Mouse (Mus musculus): Measurements from ENCODE around the gene Spata45. TPM values are rescaled to one million over a fixed set of nuclear protein-coding genes. Genes with fewer than 3 reads are reported as not detected.
"Not testable (repeated sequence)": the region's sequence is repeated elsewhere in the genome, so short reads cannot be mapped to it uniquely, and the experiment has no call there.

Spata45 gene
- total RNA-seq (2015; ENCODE audit: low replicate concordance) = not detected in 2 replicates
- not detected in 2 replicates for total RNA-seq (2017; ENCODE audit: low replicate concordance)

- no peak for ATAC-seq (replicated peaks; ENCODE audit: low FRiP score, poor library complexity, severe bottlenecking)
These were observed at the start of gene Spata45 for GRCm38 (mm10) chr1:191036554-191037334. Gene Spata45, plus strand, starts transcription at chr1:191036639.

GRCm38 (mm10) chr1:190989437-190990082 lies 46.9 kb upstream of the Spata45 start:
- no peak for ATAC-seq (replicated peaks; ENCODE audit: low FRiP score, poor library complexity, severe bottlenecking)

GRCm38 (mm10) chr1:190995548-190995947 lies 40.9 kb upstream of the Spata45 start:
- no peak for ATAC-seq (replicated peaks; ENCODE audit: low FRiP score, poor library complexity, severe bottlenecking)

- no peak for ATAC-seq (replicated peaks; ENCODE audit: low FRiP score, poor library complexity, severe bottlenecking)
These were observed 40.0 kb upstream of the Spata45 start for GRCm38 (mm10) chr1:190996346-190996877.

- no peak for ATAC-seq (replicated peaks; ENCODE audit: low FRiP score, poor library complexity, severe bottlenecking)
These were observed 38.4 kb upstream of the Spata45 start for GRCm38 (mm10) chr1:190998027-190998426.

GRCm38 (mm10) chr1:191000686-191001085 lies 35.8 kb upstream of the Spata45 start:
- ATAC-seq (replicated peaks; ENCODE audit: low FRiP score, poor library complexity, severe bottlenecking) = no peak

GRCm38 (mm10) chr1:191002201-191002600 lies 34.2 kb upstream of the Spata45 start:
- ATAC-seq (replicated peaks; ENCODE audit: low FRiP score, poor library complexity, severe bottlenecking) = 0 out of 2 replicates have a peak, but pooled peaks have one; percentile 20

- ATAC-seq (replicated peaks; ENCODE audit: low FRiP score, poor library complexity, severe bottlenecking) = no peak
These were observed 27.7 kb upstream of the Spata45 start for GRCm38 (mm10) chr1:191008707-191009106.

GRCm38 (mm10) chr1:191014271-191014670 lies 22.2 kb upstream of the Spata45 start:
- ATAC-seq (replicated peaks; ENCODE audit: low FRiP score, poor library complexity, severe bottlenecking) = no peak

GRCm38 (mm10) chr1:191019803-191020202 lies 16.6 kb upstream of the Spata45 start:
- ATAC-seq (replicated peaks; ENCODE audit: low FRiP score, poor library complexity, severe bottlenecking) = no peak

GRCm38 (mm10) chr1:191020217-191020924 lies 16.1 kb upstream of the Spata45 start:
- ATAC-seq (replicated peaks; ENCODE audit: low FRiP score, poor library complexity, severe bottlenecking) = no peak

GRCm38 (mm10) chr1:191021016-191021415 lies 15.4 kb upstream of the Spata45 start:
- no peak for ATAC-seq (replicated peaks; ENCODE audit: low FRiP score, poor library complexity, severe bottlenecking)

- ATAC-seq (replicated peaks; ENCODE audit: low FRiP score, poor library complexity, severe bottlenecking) = no peak
These were observed 13.3 kb upstream of the Spata45 start for GRCm38 (mm10) chr1:191023140-191023539.

- ATAC-seq (replicated peaks; ENCODE audit: low FRiP score, poor library complexity, severe bottlenecking) = not testable (repeated sequence)
These were observed 12.6 kb upstream of the Spata45 start for GRCm38 (mm10) chr1:191023806-191024205.

GRCm38 (mm10) chr1:191025016-191026012 lies 11.1 kb upstream of the Spata45 start:
- peak; percentile 31 for ATAC-seq (replicated peaks; ENCODE audit: low FRiP score, poor library complexity, severe bottlenecking)

GRCm38 (mm10) chr1:191026021-191026713 lies 10.3 kb upstream of the Spata45 start, which contains the start of gene Flvcr1:
Gene Flvcr1, minus strand, starts transcription at chr1:191026158.
- ATAC-seq (replicated peaks; ENCODE audit: low FRiP score, poor library complexity, severe bottlenecking) = peak; percentile 98

- no peak for ATAC-seq (replicated peaks; ENCODE audit: low FRiP score, poor library complexity, severe bottlenecking)
These were observed 6.3 kb upstream of the Spata45 start for GRCm38 (mm10) chr1:191030182-191030581.

- ATAC-seq (replicated peaks; ENCODE audit: low FRiP score, poor library complexity, severe bottlenecking) = not testable (repeated sequence)
These were observed 5.5 kb upstream of the Spata45 start for GRCm38 (mm10) chr1:191030922-191031425.

Measured in erythroblast, adult 5-6 weeks (primary cell).